Mouse (Mus musculus): ENCODE results near the gene Olfr525. TPM values are rescaled to one million over a fixed set of nuclear protein-coding genes. Genes with fewer than 3 reads are reported as not detected.

The Olfr525 gene
- polyA plus RNA-seq, 1 experiment from 2014 or later = not detected

Other genes starting within 250 kb of the Olfr525 start
- gene Caly, start 238.3 kb upstream of the Olfr525 start, polyA plus RNA-seq (2015; fragmentation: Nextera tagmentation; extraction: Ambion mirVana) = 3.4 and 3.6 TPM in 2 replicates
- gene Prap1, start 227.5 kb upstream of the Olfr525 start, polyA plus RNA-seq (2015; fragmentation: Nextera tagmentation; extraction: Ambion mirVana) = 165 and 169 TPM in 2 replicates
- gene Fuom, start 218.4 kb upstream of the Olfr525 start, polyA plus RNA-seq (2015; fragmentation: Nextera tagmentation; extraction: Ambion mirVana) = 32.4 and 41.4 TPM in 2 replicates
- gene Paox, start 205.1 kb upstream of the Olfr525 start, polyA plus RNA-seq (2015; fragmentation: Nextera tagmentation; extraction: Ambion mirVana) = 30.6 and 33.7 TPM in 2 replicates
- 155 and 165 TPM in 2 replicates for gene Echs1, start 204.4 kb upstream of the Olfr525 start, polyA plus RNA-seq (2015; fragmentation: Nextera tagmentation; extraction: Ambion mirVana)
- gene Mtg1, start 183.3 kb upstream of the Olfr525 start, polyA plus RNA-seq (2015; fragmentation: Nextera tagmentation; extraction: Ambion mirVana) = 23.5 and 26.9 TPM in 2 replicates
- gene Sprn, start 166.0 kb upstream of the Olfr525 start, polyA plus RNA-seq (2015; fragmentation: Nextera tagmentation; extraction: Ambion mirVana) = 1.0 and 1.4 TPM in 2 replicates
- gene Olfr522, start 156.1 kb upstream of the Olfr525 start, polyA plus RNA-seq (2015; fragmentation: Nextera tagmentation; extraction: Ambion mirVana) = not detected in 2 replicates
- gene Olfr523, start 147.6 kb upstream of the Olfr525 start, polyA plus RNA-seq (2015; fragmentation: Nextera tagmentation; extraction: Ambion mirVana) = not detected in 2 replicates
- not detected in 2 replicates for gene Olfr524, start 114.9 kb upstream of the Olfr525 start, polyA plus RNA-seq (2015; fragmentation: Nextera tagmentation; extraction: Ambion mirVana)
- gene Cd163l1, start 102.6 kb upstream of the Olfr525 start, polyA plus RNA-seq (2015; fragmentation: Nextera tagmentation; extraction: Ambion mirVana) = 0.08 and 0.17 TPM in 2 replicates
- not detected in 2 replicates for gene 5830411N06Rik, start 73.6 kb upstream of the Olfr525 start, polyA plus RNA-seq (2015; fragmentation: Nextera tagmentation; extraction: Ambion mirVana)
- gene Olfr527, start 13.2 kb downstream of the Olfr525 start, polyA plus RNA-seq (2015; fragmentation: Nextera tagmentation; extraction: Ambion mirVana) = not detected in 2 replicates
- gene Olfr60, start 40.8 kb downstream of the Olfr525 start, polyA plus RNA-seq (2015; fragmentation: Nextera tagmentation; extraction: Ambion mirVana) = not detected in 2 replicates
- not detected in 2 replicates for gene Olfr530, start 55.5 kb downstream of the Olfr525 start, polyA plus RNA-seq (2015; fragmentation: Nextera tagmentation; extraction: Ambion mirVana)
- not detected in 2 replicates for gene Olfr531, start 82.1 kb downstream of the Olfr525 start, polyA plus RNA-seq (2015; fragmentation: Nextera tagmentation; extraction: Ambion mirVana)
- not detected in 2 replicates for gene Olfr532, start 100.8 kb downstream of the Olfr525 start, polyA plus RNA-seq (2015; fragmentation: Nextera tagmentation; extraction: Ambion mirVana)
- not detected in 2 replicates for gene Olfr533, start 142.5 kb downstream of the Olfr525 start, polyA plus RNA-seq (2015; fragmentation: Nextera tagmentation; extraction: Ambion mirVana)
- gene Olfr535, start 163.4 kb downstream of the Olfr525 start, polyA plus RNA-seq (2015; fragmentation: Nextera tagmentation; extraction: Ambion mirVana) = not detected in 2 replicates
- gene Olfr536, start 186.5 kb downstream of the Olfr525 start, polyA plus RNA-seq (2015; fragmentation: Nextera tagmentation; extraction: Ambion mirVana) = not detected in 2 replicates
- not detected in 2 replicates for gene Olfr538, start 247.0 kb downstream of the Olfr525 start, polyA plus RNA-seq (2015; fragmentation: Nextera tagmentation; extraction: Ambion mirVana)